Mouse (Mus musculus): ENCODE data around the gene Nlgn1. TPM values are rescaled to one million over a fixed set of nuclear protein-coding genes. Genes with fewer than 3 reads are reported as not detected.

The Nlgn1 gene
- 1.5 and 1.7 TPM in 2 replicates for polyA plus RNA-seq (2015; fragmentation: Nextera tagmentation; extraction: Ambion mirVana)

- 2% methylated on average over 14 of the region's 14 CpGs for WGBS
- Histone ChIP-seq H3K27me3 (replicated peaks) (peaks cover 23% of the 10 kb centered on the region), H3K4me3 (replicated peaks) (peak within 1 kb of the TSS; percentile 49), H3K4me2 (peak within 1 kb of the TSS; percentile 93), H3K4me1 (peaks cover 12% of the 10 kb centered on the region; the same call in 1 of the 2 replicates), H3K27ac (0 out of 2 replicates have a peak within 1 kb of the TSS, but pooled peaks have one; percentile 16), H3K36me3 (no peaks in the 10 kb centered on the region), H3K9ac (no peak within 1 kb of the TSS), H3K9me3 (no peaks in the 10 kb centered on the region)
- no peak for ATAC-seq (ENCODE audit: insufficient read depth, low FRiP score, low read depth)
Measured at GRCm38 (mm10) chr3:26332400-26333238, at the start of gene Nlgn1. Gene Nlgn1, minus strand, starts transcription at chr3:26332460.

GRCm38 (mm10) chr3:26378272-26378671 is 46.0 kb upstream of the Nlgn1 start:
- no peak for ATAC-seq (ENCODE audit: insufficient read depth, low FRiP score, low read depth)
- no peaks in the 10 kb centered on the region for H3K4me1 ChIP-seq
- H3K27me3 ChIP-seq (replicated peaks) = no peaks in the 10 kb centered on the region
- no peaks in the 10 kb centered on the region for H3K9me3 ChIP-seq
- 60% methylated on average over 2 of the region's 2 CpGs for WGBS
- H3K9ac ChIP-seq = no peak overlapping the region
- no peaks in the 10 kb centered on the region for H3K36me3 ChIP-seq
- H3K4me3 ChIP-seq (replicated peaks) = no peak overlapping the region
- H3K27ac ChIP-seq = no peak overlapping the region
- H3K4me2 ChIP-seq = no peak overlapping the region

GRCm38 (mm10) chr3:26355082-26355481 is 22.8 kb upstream of the Nlgn1 start:
- H3K4me1 ChIP-seq = no peaks in the 10 kb centered on the region
- no peaks in the 10 kb centered on the region for H3K36me3 ChIP-seq
- H3K9me3 ChIP-seq = no peaks in the 10 kb centered on the region
- no peak overlapping the region for H3K4me2 ChIP-seq
- no peak overlapping the region for H3K9ac ChIP-seq
- H3K27me3 ChIP-seq (replicated peaks) = no peaks in the 10 kb centered on the region
- no peak overlapping the region for H3K27ac ChIP-seq
- ATAC-seq (ENCODE audit: insufficient read depth, low FRiP score, low read depth) = no peak
- WGBS = 88% methylated on average over 5 of the region's 5 CpGs
- H3K4me3 ChIP-seq (replicated peaks) = no peak overlapping the region

- no peak overlapping the region for H3K27ac ChIP-seq
- ATAC-seq (ENCODE audit: insufficient read depth, low FRiP score, low read depth) = no peak
- H3K27me3 ChIP-seq (replicated peaks) = no peaks in the 10 kb centered on the region
- no peak overlapping the region for H3K4me3 ChIP-seq (replicated peaks)
- no peak overlapping the region for H3K9ac ChIP-seq
- H3K9me3 ChIP-seq = no peaks in the 10 kb centered on the region
- no peaks in the 10 kb centered on the region for H3K4me1 ChIP-seq
- 68% methylated on average over 5 of the region's 5 CpGs for WGBS
- H3K4me2 ChIP-seq = no peak overlapping the region
- no peaks in the 10 kb centered on the region for H3K36me3 ChIP-seq
Measured at GRCm38 (mm10) chr3:26354483-26355030, 22.3 kb upstream of the Nlgn1 start.

GRCm38 (mm10) chr3:26337495-26337894 is 5.2 kb upstream of the Nlgn1 start:
- H3K36me3 ChIP-seq = no peaks in the 10 kb centered on the region

GRCm38 (mm10) chr3:26333239-26333811 is 1.1 kb upstream of the Nlgn1 start:
- H3K9me3 ChIP-seq = no peaks in the 10 kb centered on the region
- WGBS = under 1% methylated on average over 39 of the region's 41 CpGs
- ATAC-seq (ENCODE audit: insufficient read depth, low FRiP score, low read depth) = no peak; the same call in 1 of the 2 replicates

More at GRCm38 (mm10) chr3:26337495-26337894, 5.2 kb upstream of the Nlgn1 start:
- Histone ChIP-seq H3K4me3 (replicated peaks) (no peak overlapping the region), H3K27me3 (replicated peaks) (peaks cover 12% of the 10 kb centered on the region), H3K27ac (no peak overlapping the region), H3K4me2 (no peak overlapping the region), H3K9me3 (no peaks in the 10 kb centered on the region), H3K9ac (no peak overlapping the region), H3K4me1 (peaks cover 4% of the 10 kb centered on the region; the same call in 1 of the 2 replicates)
- no peak for ATAC-seq (ENCODE audit: insufficient read depth, low FRiP score, low read depth)
- WGBS = 50% methylated on average over 2 of the region's 2 CpGs

GRCm38 (mm10) chr3:26331177-26332061 is 841 bp downstream of the Nlgn1 start:
- H3K27me3 ChIP-seq (replicated peaks) = peaks cover 23% of the 10 kb centered on the region
- peaks cover 12% of the 10 kb centered on the region; the same call in 1 of the 2 replicates for H3K4me1 ChIP-seq
- peak overlapping the region; percentile 49 for H3K4me3 ChIP-seq (replicated peaks)
- no peaks in the 10 kb centered on the region for H3K9me3 ChIP-seq
- under 1% methylated on average over 60 of the region's 60 CpGs for WGBS
- H3K27ac ChIP-seq = 0 out of 2 replicates have a peak overlapping the region, but pooled peaks have one; percentile 16
- no peak overlapping the region for H3K9ac ChIP-seq
- H3K4me2 ChIP-seq = peak overlapping the region; percentile 93
- ATAC-seq (ENCODE audit: insufficient read depth, low FRiP score, low read depth) = no peak
- no peaks in the 10 kb centered on the region for H3K36me3 ChIP-seq

More at GRCm38 (mm10) chr3:26333239-26333811, 1.1 kb upstream of the Nlgn1 start:
- peak overlapping the region; percentile 86 for H3K4me2 ChIP-seq
- no peaks in the 10 kb centered on the region for H3K36me3 ChIP-seq
- H3K4me1 ChIP-seq = peaks cover 12% of the 10 kb centered on the region; the same call in 1 of the 2 replicates
- H3K9ac ChIP-seq = no peak overlapping the region
- no peak overlapping the region for H3K27ac ChIP-seq
- peak overlapping the region; percentile 41 for H3K4me3 ChIP-seq (replicated peaks)
- H3K27me3 ChIP-seq (replicated peaks) = peaks cover 23% of the 10 kb centered on the region

- H3K4me2 ChIP-seq = peak overlapping the region; percentile 93
- WGBS = 21% methylated on average over 9 of the region's 9 CpGs
Measured at GRCm38 (mm10) chr3:26330863-26331176, 1.4 kb downstream of the Nlgn1 start.

GRCm38 (mm10) chr3:26330019-26330418 is 2.2 kb downstream of the Nlgn1 start:
- ATAC-seq (ENCODE audit: insufficient read depth, low FRiP score, low read depth) = no peak
- H3K9me3 ChIP-seq = no peaks in the 10 kb centered on the region
- no peaks in the 10 kb centered on the region for H3K36me3 ChIP-seq
- WGBS = 74% methylated on average over 4 of the region's 4 CpGs
- no peak overlapping the region for H3K27ac ChIP-seq
- H3K4me2 ChIP-seq = no peak overlapping the region
- no peak overlapping the region for H3K4me3 ChIP-seq (replicated peaks)
- H3K9ac ChIP-seq = no peak overlapping the region
- H3K27me3 ChIP-seq (replicated peaks) = peaks cover 23% of the 10 kb centered on the region
- peaks cover 12% of the 10 kb centered on the region; the same call in 1 of the 2 replicates for H3K4me1 ChIP-seq

More at GRCm38 (mm10) chr3:26330863-26331176, 1.4 kb downstream of the Nlgn1 start:
- Histone ChIP-seq H3K27ac (no peak overlapping the region), H3K9ac (no peak overlapping the region), H3K9me3 (no peaks in the 10 kb centered on the region), H3K36me3 (no peaks in the 10 kb centered on the region), H3K4me1 (peaks cover 12% of the 10 kb centered on the region; the same call in 1 of the 2 replicates), H3K4me3 (replicated peaks) (peak overlapping the region; percentile 49; the same call in 1 of the 2 replicates), H3K27me3 (replicated peaks) (peaks cover 23% of the 10 kb centered on the region)
- ATAC-seq (ENCODE audit: insufficient read depth, low FRiP score, low read depth) = no peak

GRCm38 (mm10) chr3:26324510-26324909 is 7.8 kb downstream of the Nlgn1 start:
- Histone ChIP-seq H3K27ac (no peak overlapping the region), H3K4me1 (no peaks in the 10 kb centered on the region), H3K9ac (no peak overlapping the region), H3K27me3 (replicated peaks) (no peaks in the 10 kb centered on the region), H3K4me2 (no peak overlapping the region), H3K4me3 (replicated peaks) (no peak overlapping the region), H3K9me3 (no peaks in the 10 kb centered on the region), H3K36me3 (no peaks in the 10 kb centered on the region)
- 38% methylated on average over 1 of the region's 1 CpGs for WGBS
- ATAC-seq (ENCODE audit: insufficient read depth, low FRiP score, low read depth) = no peak

GRCm38 (mm10) chr3:26317397-26317796 is 14.9 kb downstream of the Nlgn1 start:
- 71% methylated on average over 2 of the region's 2 CpGs for WGBS
- ATAC-seq (ENCODE audit: insufficient read depth, low FRiP score, low read depth) = no peak
- Histone ChIP-seq H3K9me3 (no peaks in the 10 kb centered on the region), H3K4me1 (no peaks in the 10 kb centered on the region), H3K27me3 (replicated peaks) (no peaks in the 10 kb centered on the region), H3K27ac (no peak overlapping the region), H3K4me2 (no peak overlapping the region), H3K4me3 (replicated peaks) (no peak overlapping the region), H3K9ac (no peak overlapping the region), H3K36me3 (no peaks in the 10 kb centered on the region)

Data from stomach, embryonic 15.5 days (tissue).